Mouse (Mus musculus): ENCODE measurements around the gene Fam81b. TPM values are rescaled to one million over a fixed set of nuclear protein-coding genes. Genes with fewer than 3 reads are reported as not detected.

Gene Fam81b
- polyA plus RNA-seq, 1 experiment: not detected

GRCm38 (mm10) chr13:76305241-76305640 lies 369 bp upstream of the Fam81b start:
- TF ChIP-seq POLR2A (IDR thresholded peaks at IDR 0.05; ENCODE audit: insufficient read depth, low read length) (no peak), CTCF (IDR thresholded peaks at IDR 0.05; ENCODE audit: low read depth, low read length) (no peak), EP300 (IDR thresholded peaks at IDR 0.05; ENCODE audit: insufficient read depth, low read depth, low read length) (no peak)
- no peak overlapping the region for H3K4me3 ChIP-seq (ENCODE audit: low read depth, low read length)
- H3K36me3 ChIP-seq (ENCODE audit: control insufficient read depth, insufficient read depth, low read length, poor library complexity, severe bottlenecking): no peaks in the 10 kb centered on the region
- no peak overlapping the region for H3K9ac ChIP-seq (ENCODE audit: low read depth, poor library complexity, severe bottlenecking)
- no peaks in the 10 kb centered on the region for H3K4me1 ChIP-seq (ENCODE audit: control insufficient read depth, insufficient read depth, low read length)
- H3K27me3 ChIP-seq (ENCODE audit: control insufficient read depth, insufficient read depth, low read length, poor library complexity, severe bottlenecking): no peaks in the 10 kb centered on the region
- no peaks in the 10 kb centered on the region for H3K9me3 ChIP-seq (replicated peaks; ENCODE audit: control insufficient read depth, insufficient read depth, low read length, poor library complexity, severe bottlenecking)
- H3K27ac ChIP-seq (ENCODE audit: insufficient read depth, low read length): no peak overlapping the region

GRCm38 (mm10) chr13:76304201-76304600 lies 671 bp downstream of the Fam81b start:
- Histone ChIP-seq H3K4me1 (ENCODE audit: control insufficient read depth, insufficient read depth, low read length) (no peaks in the 10 kb centered on the region), H3K36me3 (ENCODE audit: control insufficient read depth, insufficient read depth, low read length, poor library complexity, severe bottlenecking) (no peaks in the 10 kb centered on the region), H3K27me3 (ENCODE audit: control insufficient read depth, insufficient read depth, low read length, poor library complexity, severe bottlenecking) (no peaks in the 10 kb centered on the region), H3K9ac (ENCODE audit: low read depth, poor library complexity, severe bottlenecking) (no peak overlapping the region), H3K9me3 (replicated peaks; ENCODE audit: control insufficient read depth, insufficient read depth, low read length, poor library complexity, severe bottlenecking) (no peaks in the 10 kb centered on the region), H3K4me3 (ENCODE audit: low read depth, low read length) (no peak overlapping the region), H3K27ac (ENCODE audit: insufficient read depth, low read length) (no peak overlapping the region)
- no peak for TF ChIP-seq POLR2A (IDR thresholded peaks at IDR 0.05; ENCODE audit: insufficient read depth, low read length)
- TF ChIP-seq EP300 (IDR thresholded peaks at IDR 0.05; ENCODE audit: insufficient read depth, low read depth, low read length): no peak
- no peak for TF ChIP-seq CTCF (IDR thresholded peaks at IDR 0.05; ENCODE audit: low read depth, low read length)

GRCm38 (mm10) chr13:76303160-76303559 lies 1.7 kb downstream of the Fam81b start:
- no peaks in the 10 kb centered on the region for H3K36me3 ChIP-seq (ENCODE audit: control insufficient read depth, insufficient read depth, low read length, poor library complexity, severe bottlenecking)
- H3K27ac ChIP-seq (ENCODE audit: insufficient read depth, low read length): no peak overlapping the region
- TF ChIP-seq POLR2A (IDR thresholded peaks at IDR 0.05; ENCODE audit: insufficient read depth, low read length): no peak
- TF ChIP-seq EP300 (IDR thresholded peaks at IDR 0.05; ENCODE audit: insufficient read depth, low read depth, low read length): no peak
- no peak for TF ChIP-seq CTCF (IDR thresholded peaks at IDR 0.05; ENCODE audit: low read depth, low read length)
- H3K9me3 ChIP-seq (replicated peaks; ENCODE audit: control insufficient read depth, insufficient read depth, low read length, poor library complexity, severe bottlenecking): no peaks in the 10 kb centered on the region
- H3K9ac ChIP-seq (ENCODE audit: low read depth, poor library complexity, severe bottlenecking): no peak overlapping the region
- H3K4me1 ChIP-seq (ENCODE audit: control insufficient read depth, insufficient read depth, low read length): no peaks in the 10 kb centered on the region
- H3K27me3 ChIP-seq (ENCODE audit: control insufficient read depth, insufficient read depth, low read length, poor library complexity, severe bottlenecking): no peaks in the 10 kb centered on the region
- no peak overlapping the region for H3K4me3 ChIP-seq (ENCODE audit: low read depth, low read length)

GRCm38 (mm10) chr13:76302056-76302455 lies 2.8 kb downstream of the Fam81b start:
- Histone ChIP-seq H3K4me3 (ENCODE audit: low read depth, low read length) (no peak overlapping the region), H3K9ac (ENCODE audit: low read depth, poor library complexity, severe bottlenecking) (no peak overlapping the region), H3K27ac (ENCODE audit: insufficient read depth, low read length) (no peak overlapping the region), H3K27me3 (ENCODE audit: control insufficient read depth, insufficient read depth, low read length, poor library complexity, severe bottlenecking) (no peaks in the 10 kb centered on the region), H3K9me3 (replicated peaks; ENCODE audit: control insufficient read depth, insufficient read depth, low read length, poor library complexity, severe bottlenecking) (no peaks in the 10 kb centered on the region), H3K36me3 (ENCODE audit: control insufficient read depth, insufficient read depth, low read length, poor library complexity, severe bottlenecking) (no peaks in the 10 kb centered on the region), H3K4me1 (ENCODE audit: control insufficient read depth, insufficient read depth, low read length) (no peaks in the 10 kb centered on the region)
- TF ChIP-seq CTCF (IDR thresholded peaks at IDR 0.05; ENCODE audit: low read depth, low read length) (no peak), POLR2A (IDR thresholded peaks at IDR 0.05; ENCODE audit: insufficient read depth, low read length) (no peak), EP300 (IDR thresholded peaks at IDR 0.05; ENCODE audit: insufficient read depth, low read depth, low read length) (no peak)

- TF ChIP-seq CTCF (IDR thresholded peaks at IDR 0.05; ENCODE audit: low read depth, low read length) (no peak), EP300 (IDR thresholded peaks at IDR 0.05; ENCODE audit: insufficient read depth, low read depth, low read length) (no peak), POLR2A (IDR thresholded peaks at IDR 0.05; ENCODE audit: insufficient read depth, low read length) (no peak)
- H3K9ac ChIP-seq (ENCODE audit: low read depth, poor library complexity, severe bottlenecking): no peak overlapping the region
- H3K4me3 ChIP-seq (ENCODE audit: low read depth, low read length): no peak overlapping the region
- H3K27me3 ChIP-seq (ENCODE audit: control insufficient read depth, insufficient read depth, low read length, poor library complexity, severe bottlenecking): no peaks in the 10 kb centered on the region
- H3K36me3 ChIP-seq (ENCODE audit: control insufficient read depth, insufficient read depth, low read length, poor library complexity, severe bottlenecking): no peaks in the 10 kb centered on the region
- no peak overlapping the region for H3K27ac ChIP-seq (ENCODE audit: insufficient read depth, low read length)
- peaks cover 4% of the 10 kb centered on the region for H3K4me1 ChIP-seq (ENCODE audit: control insufficient read depth, insufficient read depth, low read length)
- no peaks in the 10 kb centered on the region for H3K9me3 ChIP-seq (replicated peaks; ENCODE audit: control insufficient read depth, insufficient read depth, low read length, poor library complexity, severe bottlenecking)
Observed at GRCm38 (mm10) chr13:76292050-76292449, 12.8 kb downstream of the Fam81b start.

- no peaks in the 10 kb centered on the region for H3K9me3 ChIP-seq (replicated peaks; ENCODE audit: control insufficient read depth, insufficient read depth, low read length, poor library complexity, severe bottlenecking)
- no peaks in the 10 kb centered on the region for H3K27me3 ChIP-seq (ENCODE audit: control insufficient read depth, insufficient read depth, low read length, poor library complexity, severe bottlenecking)
- no peak overlapping the region for H3K27ac ChIP-seq (ENCODE audit: insufficient read depth, low read length)
- no peak overlapping the region for H3K4me3 ChIP-seq (ENCODE audit: low read depth, low read length)
- TF ChIP-seq POLR2A (IDR thresholded peaks at IDR 0.05; ENCODE audit: insufficient read depth, low read length) (no peak), EP300 (IDR thresholded peaks at IDR 0.05; ENCODE audit: insufficient read depth, low read depth, low read length) (no peak), CTCF (IDR thresholded peaks at IDR 0.05; ENCODE audit: low read depth, low read length) (no peak)
- H3K9ac ChIP-seq (ENCODE audit: low read depth, poor library complexity, severe bottlenecking): no peak overlapping the region
- H3K36me3 ChIP-seq (ENCODE audit: control insufficient read depth, insufficient read depth, low read length, poor library complexity, severe bottlenecking): no peaks in the 10 kb centered on the region
- no peaks in the 10 kb centered on the region for H3K4me1 ChIP-seq (ENCODE audit: control insufficient read depth, insufficient read depth, low read length)
Observed at GRCm38 (mm10) chr13:76284597-76284996, 20.3 kb downstream of the Fam81b start.

Measured in ES-Bruce4 (cell line).